Mouse (Mus musculus) C2C12 (cell line): ENCODE measurements around the gene Olfr1105.

Experiments
- CEBPB ChIP-seq: IDR thresholded peaks from one replicate; pipeline ENCODE4 v1.6.1; 2011; ENCODE audit warnings: low read depth, mild to moderate bottlenecking, control low read depth, moderate library complexity
- CTCF ChIP-seq: IDR thresholded peaks from one replicate; pipeline ENCODE4 v1.5.1; 2011; ENCODE audit not compliant: control insufficient read depth, insufficient read depth, insufficient read length
- FOSL1 ChIP-seq: IDR thresholded peaks from one replicate; pipeline ENCODE4 v1.8.0; 2011; ENCODE audit warnings: mild to moderate bottlenecking, low read length; ENCODE audit not compliant: poor library complexity, insufficient read depth, severe bottlenecking
- MAX ChIP-seq: IDR thresholded peaks from one replicate; pipeline ENCODE4 v1.6.1; 2011; ENCODE audit warnings: mild to moderate bottlenecking, control low read depth
- USF1 ChIP-seq: IDR thresholded peaks from one replicate; pipeline ENCODE4 v1.6.1; 2011; ENCODE audit warnings: low read depth, mild to moderate bottlenecking, control low read depth, moderate library complexity

DNA sequence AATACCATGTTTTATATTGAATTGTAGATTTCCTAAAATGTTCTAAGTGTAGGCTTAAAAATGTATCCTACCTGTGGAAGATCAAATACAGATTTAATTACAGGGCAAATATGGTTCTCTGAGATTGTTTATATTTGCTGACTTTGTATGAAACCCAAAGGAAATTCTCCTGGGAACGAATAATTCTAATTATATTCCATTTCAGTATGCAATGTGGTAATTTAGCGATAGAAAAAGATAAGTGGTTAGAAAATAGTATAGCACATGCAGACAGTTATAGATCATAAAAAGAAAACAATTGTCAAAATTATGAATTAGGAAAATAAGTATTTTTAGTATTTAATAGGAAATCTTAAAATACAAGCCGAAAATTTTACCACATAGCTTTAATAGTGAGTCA is 45.2 kb downstream of the Olfr1105 start, which contains the start of gene Olfr1101:
- TF ChIP-seq USF1: no peak
- TF ChIP-seq CTCF: no peak
- no peak for TF ChIP-seq MAX
- no peak for TF ChIP-seq FOSL1
- no peak for TF ChIP-seq CEBPB
